Mouse (Mus musculus): Measurements from ENCODE around the gene Gpr139. TPM values are rescaled to one million over a fixed set of nuclear protein-coding genes. Genes with fewer than 3 reads are reported as not detected.

Gene Gpr139
- polyA plus RNA-seq, 1 experiment from 2014 or later, result not detected

- ATAC-seq (replicated peaks; ENCODE audit: insufficient number of reproducible peaks, low FRiP score, low TSS enrichment), result no peak
- Histone ChIP-seq H3K27me3 (ENCODE audit: control insufficient read depth, insufficient read depth, low read length) (no peaks in the 10 kb centered on the region), H3K27ac (ENCODE audit: low read depth, low read length) (no peak overlapping the region), H3K4me2 (no peak overlapping the region), H3K36me3 (ENCODE audit: control insufficient read depth, insufficient read depth, low read length) (no peaks in the 10 kb centered on the region), H3K4me3 (ENCODE audit: low read depth, low read length) (no peak overlapping the region), H3K9ac (ENCODE audit: low read depth, low read length) (no peak overlapping the region), H3K9me3 (replicated peaks; ENCODE audit: control insufficient read depth, low read length) (no peaks in the 10 kb centered on the region), H3K4me1 (ENCODE audit: control insufficient read depth, insufficient read depth, low read length) (no peaks in the 10 kb centered on the region)
- WGBS (ENCODE audit: insufficient replicate concordance), result 91% methylated on average over 3 of the region's 3 CpGs
Observed at GRCm38 (mm10) chr7:119160015-119160414, 24.4 kb downstream of the Gpr139 start.

- no peaks in the 10 kb centered on the region for H3K4me1 ChIP-seq (ENCODE audit: control insufficient read depth, insufficient read depth, low read length)
- no peaks in the 10 kb centered on the region for H3K27me3 ChIP-seq (ENCODE audit: control insufficient read depth, insufficient read depth, low read length)
- no peaks in the 10 kb centered on the region for H3K36me3 ChIP-seq (ENCODE audit: control insufficient read depth, insufficient read depth, low read length)
- H3K27ac ChIP-seq (ENCODE audit: low read depth, low read length), result no peak overlapping the region
- ATAC-seq (replicated peaks; ENCODE audit: insufficient number of reproducible peaks, low FRiP score, low TSS enrichment), result no peak
- WGBS (ENCODE audit: insufficient replicate concordance), result 68% methylated on average over 8 of the region's 8 CpGs
- no peaks in the 10 kb centered on the region for H3K9me3 ChIP-seq (replicated peaks; ENCODE audit: control insufficient read depth, low read length)
- H3K4me2 ChIP-seq, result no peak overlapping the region
- H3K9ac ChIP-seq (ENCODE audit: low read depth, low read length), result no peak overlapping the region
- no peak overlapping the region for H3K4me3 ChIP-seq (ENCODE audit: low read depth, low read length)
Observed at GRCm38 (mm10) chr7:119111771-119112170, 72.6 kb downstream of the Gpr139 start.

- Histone ChIP-seq H3K4me1 (ENCODE audit: control insufficient read depth, insufficient read depth, low read length) (no peaks in the 10 kb centered on the region), H3K4me3 (ENCODE audit: low read depth, low read length) (no peak overlapping the region), H3K9me3 (replicated peaks; ENCODE audit: control insufficient read depth, low read length) (no peaks in the 10 kb centered on the region), H3K27ac (ENCODE audit: low read depth, low read length) (no peak overlapping the region), H3K27me3 (ENCODE audit: control insufficient read depth, insufficient read depth, low read length) (no peaks in the 10 kb centered on the region), H3K36me3 (ENCODE audit: control insufficient read depth, insufficient read depth, low read length) (no peaks in the 10 kb centered on the region), H3K4me2 (no peak overlapping the region), H3K9ac (ENCODE audit: low read depth, low read length) (no peak overlapping the region)
- ATAC-seq (replicated peaks; ENCODE audit: insufficient number of reproducible peaks, low FRiP score, low TSS enrichment), result no peak
- WGBS (ENCODE audit: insufficient replicate concordance), result 76% methylated on average over 4 of the region's 4 CpGs
Observed at GRCm38 (mm10) chr7:119105878-119106277, 78.5 kb downstream of the Gpr139 start.

GRCm38 (mm10) chr7:119096583-119096982, 87.8 kb downstream of the Gpr139 start:
- no peaks in the 10 kb centered on the region for H3K4me1 ChIP-seq (ENCODE audit: control insufficient read depth, insufficient read depth, low read length)

More at GRCm38 (mm10) chr7:119096583-119096982, 87.8 kb downstream of the Gpr139 start:
- Histone ChIP-seq H3K4me3 (ENCODE audit: low read depth, low read length) (no peak overlapping the region), H3K4me2 (no peak overlapping the region), H3K9ac (ENCODE audit: low read depth, low read length) (no peak overlapping the region), H3K9me3 (replicated peaks; ENCODE audit: control insufficient read depth, low read length) (no peaks in the 10 kb centered on the region), H3K27me3 (ENCODE audit: control insufficient read depth, insufficient read depth, low read length) (no peaks in the 10 kb centered on the region), H3K36me3 (ENCODE audit: control insufficient read depth, insufficient read depth, low read length) (no peaks in the 10 kb centered on the region), H3K27ac (ENCODE audit: low read depth, low read length) (no peak overlapping the region)
- ATAC-seq (replicated peaks; ENCODE audit: insufficient number of reproducible peaks, low FRiP score, low TSS enrichment), result no peak
- WGBS (ENCODE audit: insufficient replicate concordance), result 81% methylated on average over 3 of the region's 3 CpGs

Other genes with a start within 250 kb of the Gpr139 start
- gene Gprc5b, start 189.4 kb downstream of the Gpr139 start, polyA plus RNA-seq (2014; fragmentation: Nextera tagmentation; extraction: Ambion mirVana), result 4.1 and 5.7 TPM in 2 replicates